Mouse (Mus musculus) liver, embryonic 16.5 days (tissue): Measurements from ENCODE around the gene Sarm1. TPM values are rescaled to one million over a fixed set of nuclear protein-coding genes. Genes with fewer than 3 reads are reported as not detected.

ENCODE experiments used
- ATAC-seq: fragments of 200-750 bp; cut with Nextera tagmentation; 2 replicates; pipeline ENCODE4 v1.8.0; 2017; ENCODE audit warnings: low read depth, mild to moderate bottlenecking, moderate number of reproducible peaks, moderate library complexity
- H3K27ac ChIP-seq: fragments of 300-500 bp; sonication (generic); 2 replicates; pipeline ENCODE4 v1.5.1; 2014; ENCODE audit warnings: mild to moderate bottlenecking, low read length
- H3K27me3 ChIP-seq: fragments of 300-500 bp; sonication (generic); 2 replicates; pipeline ENCODE4 v1.6.1; 2014; ENCODE audit warnings: low read depth, low read length, mixed read lengths; ENCODE audit not compliant: control insufficient read depth, insufficient read depth
- H3K36me3 ChIP-seq: fragments of 300-500 bp; sonication (generic); 2 replicates; pipeline ENCODE4 v1.6.1; 2014; ENCODE audit warnings: mild to moderate bottlenecking; ENCODE audit not compliant: control insufficient read depth, insufficient read depth
- H3K4me1 ChIP-seq: fragments of 300-500 bp; sonication (generic); 2 replicates; pipeline ENCODE4 v1.6.1; 2014; ENCODE audit warnings: low read depth, low read length, mixed read lengths; ENCODE audit not compliant: control insufficient read depth
- H3K4me2 ChIP-seq: fragments of 300-500 bp; sonication (generic); 2 replicates; pipeline ENCODE4 v1.6.1; 2014; ENCODE audit warnings: low read depth, low read length, mixed read lengths
- H3K4me3 ChIP-seq: fragments of 300-500 bp; sonication (generic); 2 replicates; pipeline ENCODE4 v1.5.1; 2014; ENCODE audit warnings: low read depth, mild to moderate bottlenecking, low read length
- H3K9ac ChIP-seq: fragments of 300-500 bp; sonication (generic); 2 replicates; pipeline ENCODE4 v1.6.1; 2014; ENCODE audit warnings: low read depth, low read length
- H3K9me3 ChIP-seq: fragments of 300-500 bp; sonication (generic); replicated peaks from 2 replicates; pipeline ENCODE4 v1.6.1; 2016; ENCODE audit warnings: low read length; ENCODE audit not compliant: control insufficient read depth
- WGBS: fragments of 180-500 bp; shearing (Covaris S2); extraction: QIAGEN DNeasy Blood & Tissue Kit; methylation state at CpG from one replicate; pipeline ENCODE4 v1.1.7; 2014; ENCODE audit not compliant: insufficient replicate concordance; 5-methylcytosine and 5-hydroxymethylcytosine counted together
- polyA plus RNA-seq: library from polyadenylated mRNA; unstranded; fragments of >200 nt; fragmentation: Nextera tagmentation; extraction: Ambion mirVana; gene quantifications from 2 replicates; pipeline ENCODE4 v1.2.1, GENCODE M21; 2015

Gene Sarm1
- polyA plus RNA-seq, 1 experiment from 2014 or later: 0.14 TPM

GRCm38 (mm10) chr11:78424352-78424751 is 73.2 kb downstream of the Sarm1 start:
- no peaks in the 10 kb centered on the region; the same call in 1 of the 2 replicates for H3K4me1 ChIP-seq
- no peaks in the 10 kb centered on the region for H3K36me3 ChIP-seq
- no peak overlapping the region for H3K9ac ChIP-seq
- no peak overlapping the region for H3K4me2 ChIP-seq
- H3K27me3 ChIP-seq: peaks cover 2% of the 10 kb centered on the region; the same call in 1 of the 2 replicates
- no peak overlapping the region for H3K27ac ChIP-seq
- H3K9me3 ChIP-seq: no peaks in the 10 kb centered on the region
- 49% methylated on average over 2 of the region's 2 CpGs for WGBS
- H3K4me3 ChIP-seq: no peak overlapping the region
- no peak for ATAC-seq

Other genes with a start within 250 kb of the Sarm1 start
- gene 2610507B11Rik, start 236.0 kb downstream of the Sarm1 start, polyA plus RNA-seq: 23.7 and 24.7 TPM in 2 replicates
- gene BC030499, start 206.9 kb downstream of the Sarm1 start, polyA plus RNA-seq: 0.06 and 0.13 TPM in 2 replicates
- gene Spag5, start 196.2 kb downstream of the Sarm1 start, polyA plus RNA-seq: 33.0 and 33.7 TPM in 2 replicates
- 15.0 and 19.6 TPM in 2 replicates for gene Aldoc, start 174.8 kb downstream of the Sarm1 start, polyA plus RNA-seq
- 31.2 and 36.0 TPM in 2 replicates for gene Pigs, start 169.3 kb downstream of the Sarm1 start, polyA plus RNA-seq
- 22.7 and 24.1 TPM in 2 replicates for gene Unc119, start 154.3 kb downstream of the Sarm1 start, polyA plus RNA-seq
- not detected in 2 replicates for gene Foxn1, start 111.2 kb downstream of the Sarm1 start, polyA plus RNA-seq
- gene Slc13a2, start 75.5 kb downstream of the Sarm1 start, polyA plus RNA-seq: 0.04 and 0.07 TPM in 2 replicates
- 7.3 and 8.7 TPM in 2 replicates for gene Slc46a1, start 32.1 kb downstream of the Sarm1 start, polyA plus RNA-seq
- gene Vtn, start 1.3 kb upstream of the Sarm1 start, polyA plus RNA-seq: 977 and 1,120 TPM in 2 replicates
- 0.25 and 0.26 TPM in 2 replicates for gene Sebox, start 5.7 kb upstream of the Sarm1 start, polyA plus RNA-seq
- 17.0 and 17.2 TPM in 2 replicates for gene Tmem199, start 14.4 kb upstream of the Sarm1 start, polyA plus RNA-seq
- 62.5 and 63.6 TPM in 2 replicates for gene Poldip2, start 14.4 kb upstream of the Sarm1 start, polyA plus RNA-seq
- 15.1 and 16.9 TPM in 2 replicates for gene Tnfaip1, start 38.6 kb upstream of the Sarm1 start, polyA plus RNA-seq
- 61.2 and 61.4 TPM in 2 replicates for gene Ift20, start 38.6 kb upstream of the Sarm1 start, polyA plus RNA-seq
- gene Tmem97, start 53.0 kb upstream of the Sarm1 start, polyA plus RNA-seq: 101 and 110 TPM in 2 replicates
- 3.2 TPM in 2 replicates for gene Nlk, start 199.6 kb upstream of the Sarm1 start, polyA plus RNA-seq